Mouse (Mus musculus): ENCODE data around the gene Fignl2.

GRCm38 (mm10) chr15:101091551-101091950, 13.2 kb upstream of the Fignl2 start:
- TF ChIP-seq CTCF (IDR thresholded peaks at IDR 0.05; ENCODE audit: low read depth): no peak
- TF ChIP-seq EP300 (IDR thresholded peaks at IDR 0.05; ENCODE audit: low read depth): no peak
